Mouse (Mus musculus): ENCODE measurements around the gene Miip. TPM values are rescaled to one million over a fixed set of nuclear protein-coding genes. Genes with fewer than 3 reads are reported as not detected.

The Miip gene
- polyA plus RNA-seq (2015; fragmentation: Nextera tagmentation; extraction: Ambion mirVana) = 52.6 and 63.1 TPM in 2 replicates

GRCm38 (mm10) chr4:147868450-147869031 lies at the start of gene Miip, which contains the start of gene Fv1:
TSS of gene Miip (minus strand) at chr4:147868816.
TSS of gene Fv1 (plus strand) at chr4:147868979.
- peaks cover 13% of the 10 kb centered on the region; the same call in 1 of the 2 replicates for H3K36me3 ChIP-seq (ENCODE audit: control insufficient read depth, insufficient read depth)
- WGBS = under 1% methylated on average over 30 of the region's 30 CpGs
- H3K9me3 ChIP-seq (ENCODE audit: control insufficient read depth, low read length) = no peaks in the 10 kb centered on the region
- H3K4me2 ChIP-seq (ENCODE audit: low read length) = peak within 1 kb of the TSS; percentile 73
- H3K4me3 ChIP-seq (replicated peaks; ENCODE audit: low read length) = peak within 1 kb of the TSS; percentile 94
- ATAC-seq = peak; percentile 97
- H3K27me3 ChIP-seq (replicated peaks; ENCODE audit: control insufficient read depth, insufficient read depth, low read length) = no peaks in the 10 kb centered on the region
- peaks cover 23% of the 10 kb centered on the region for H3K4me1 ChIP-seq (replicated peaks; ENCODE audit: control insufficient read depth, insufficient read depth, low read length)
- peak within 1 kb of the TSS; percentile 88 for H3K9ac ChIP-seq (replicated peaks; ENCODE audit: low read depth, low read length)
- peak within 1 kb of the TSS; percentile 88 for H3K27ac ChIP-seq (ENCODE audit: low read length)

DNA sequence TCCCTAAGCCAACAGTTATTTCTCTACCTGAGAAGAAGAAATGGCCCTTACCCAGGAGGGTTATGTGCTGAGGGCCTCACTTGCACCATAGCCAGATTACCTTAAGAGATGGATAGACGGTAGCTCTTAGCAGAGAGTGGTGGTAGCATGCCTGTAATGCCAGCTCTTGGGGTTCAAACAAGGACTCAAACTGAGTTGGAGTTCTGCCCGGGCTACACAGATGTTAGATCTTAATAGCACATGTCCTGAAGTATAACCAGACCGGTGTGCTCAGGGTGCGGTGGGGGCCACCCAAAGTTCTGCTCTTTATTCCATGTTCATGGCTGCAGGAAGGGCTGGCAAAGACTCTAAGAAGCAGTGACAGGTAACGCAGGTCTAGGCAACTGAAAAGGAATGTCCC lies 40.9 kb upstream of the Miip start:
- Histone ChIP-seq H3K4me2 (ENCODE audit: low read length) (no peak overlapping the region), H3K27ac (ENCODE audit: low read length) (no peak overlapping the region), H3K4me3 (replicated peaks; ENCODE audit: low read length) (no peak overlapping the region), H3K9ac (replicated peaks; ENCODE audit: low read depth, low read length) (no peak overlapping the region), H3K9me3 (ENCODE audit: control insufficient read depth, low read length) (no peaks in the 10 kb centered on the region), H3K36me3 (ENCODE audit: control insufficient read depth, insufficient read depth) (no peaks in the 10 kb centered on the region), H3K4me1 (replicated peaks; ENCODE audit: control insufficient read depth, insufficient read depth, low read length) (peaks cover 3% of the 10 kb centered on the region; the same call in 1 of the 2 replicates), H3K27me3 (replicated peaks; ENCODE audit: control insufficient read depth, insufficient read depth, low read length) (no peaks in the 10 kb centered on the region)
- 92% methylated on average over 5 of the region's 5 CpGs for WGBS
- no peak for ATAC-seq

DNA sequence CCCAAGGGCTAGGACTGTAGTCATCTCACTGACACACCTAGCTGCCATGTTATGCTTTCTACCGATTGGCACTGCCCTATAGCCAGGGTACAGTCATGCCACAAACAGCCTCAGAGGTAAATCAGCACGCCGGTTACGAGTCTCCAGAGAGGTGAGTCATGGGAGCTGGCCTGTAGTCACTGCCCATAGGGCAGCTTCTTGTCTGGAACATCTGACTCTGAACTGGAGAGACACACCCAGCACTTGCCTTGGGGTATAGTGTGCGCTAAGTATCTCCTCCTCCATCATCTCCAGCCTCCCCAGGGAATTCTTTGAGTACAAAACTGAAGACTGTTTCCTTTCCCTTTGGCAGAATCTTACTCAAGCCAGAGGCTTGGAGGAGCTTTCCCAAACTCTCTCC lies 37.6 kb upstream of the Miip start:
- WGBS = 88% methylated on average over 5 of the region's 5 CpGs
- no peak overlapping the region for H3K4me3 ChIP-seq (replicated peaks; ENCODE audit: low read length)
- no peak overlapping the region for H3K9ac ChIP-seq (replicated peaks; ENCODE audit: low read depth, low read length)
- H3K4me2 ChIP-seq (ENCODE audit: low read length) = no peak overlapping the region
- no peak overlapping the region for H3K27ac ChIP-seq (ENCODE audit: low read length)
- H3K9me3 ChIP-seq (ENCODE audit: control insufficient read depth, low read length) = no peaks in the 10 kb centered on the region
- H3K36me3 ChIP-seq (ENCODE audit: control insufficient read depth, insufficient read depth) = no peaks in the 10 kb centered on the region
- H3K4me1 ChIP-seq (replicated peaks; ENCODE audit: control insufficient read depth, insufficient read depth, low read length) = peaks cover 10% of the 10 kb centered on the region
- H3K27me3 ChIP-seq (replicated peaks; ENCODE audit: control insufficient read depth, insufficient read depth, low read length) = no peaks in the 10 kb centered on the region
- no peak for ATAC-seq

GRCm38 (mm10) chr4:147905090-147905659 lies 36.6 kb upstream of the Miip start:
- Histone ChIP-seq H3K9ac (replicated peaks; ENCODE audit: low read depth, low read length) (peak overlapping the region; percentile 85), H3K36me3 (ENCODE audit: control insufficient read depth, insufficient read depth) (peaks cover 4% of the 10 kb centered on the region; the same call in 1 of the 2 replicates), H3K27me3 (replicated peaks; ENCODE audit: control insufficient read depth, insufficient read depth, low read length) (no peaks in the 10 kb centered on the region), H3K4me1 (replicated peaks; ENCODE audit: control insufficient read depth, insufficient read depth, low read length) (peaks cover 10% of the 10 kb centered on the region), H3K9me3 (ENCODE audit: control insufficient read depth, low read length) (no peaks in the 10 kb centered on the region), H3K4me3 (replicated peaks; ENCODE audit: low read length) (peak overlapping the region; percentile 86), H3K27ac (ENCODE audit: low read length) (peak overlapping the region; percentile 6; the same call in 1 of the 2 replicates), H3K4me2 (ENCODE audit: low read length) (peak overlapping the region; percentile 56)
- peak; percentile 23; the same call in 1 of the 2 replicates for ATAC-seq
- WGBS = 0% methylated on average over 8 of the region's 8 CpGs

DNA sequence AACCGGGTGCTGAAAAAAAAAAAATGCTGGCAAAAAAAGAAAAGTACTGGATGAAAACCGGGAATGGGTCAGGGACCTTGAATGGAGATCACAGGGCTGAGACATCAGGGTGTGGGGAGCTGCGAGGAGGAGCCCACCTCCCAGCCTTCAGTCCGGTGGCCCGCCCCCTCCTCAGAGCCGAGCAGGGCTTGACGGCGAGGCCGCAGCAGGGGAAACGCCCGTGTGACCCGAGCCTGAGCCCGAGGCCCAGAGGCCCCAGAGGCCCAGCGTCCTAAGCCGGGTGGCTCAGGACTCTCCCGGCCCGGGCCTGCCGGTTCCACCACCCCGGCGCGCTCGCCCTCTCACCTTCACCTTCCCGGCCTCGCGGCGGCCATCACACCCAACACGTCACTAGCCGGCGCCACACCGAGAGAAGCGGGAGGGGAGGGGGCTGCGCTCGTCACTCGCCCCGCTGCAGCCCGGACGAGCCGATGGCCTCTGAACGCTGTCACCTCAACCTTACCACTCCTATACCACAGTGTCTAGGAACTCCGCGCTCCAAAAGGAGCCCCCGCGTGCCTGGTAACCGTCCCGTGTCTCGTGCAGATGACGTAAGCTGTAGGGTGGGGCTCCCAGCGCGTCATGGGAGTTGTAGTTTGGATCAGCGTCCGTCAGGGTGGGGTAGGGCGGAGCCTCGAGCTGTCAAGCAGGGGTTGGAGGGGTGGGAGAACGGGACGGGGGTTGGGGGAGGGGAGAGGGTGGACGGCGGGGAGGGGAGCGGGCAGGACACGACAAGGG lies 35.9 kb upstream of the Miip start, which contains the start of gene Mfn2:
Gene Mfn2, minus strand, starts transcription at position 392 of the 777 bp plus-strand sequence.
- Histone ChIP-seq H3K4me3 (replicated peaks; ENCODE audit: low read length) (peak within 1 kb of the TSS; percentile 86), H3K9ac (replicated peaks; ENCODE audit: low read depth, low read length) (peak within 1 kb of the TSS; percentile 85), H3K4me2 (ENCODE audit: low read length) (peak within 1 kb of the TSS; percentile 63), H3K27ac (ENCODE audit: low read length) (peak within 1 kb of the TSS; percentile 82), H3K9me3 (ENCODE audit: control insufficient read depth, low read length) (no peaks in the 10 kb centered on the region), H3K36me3 (ENCODE audit: control insufficient read depth, insufficient read depth) (peaks cover 6% of the 10 kb centered on the region), H3K27me3 (replicated peaks; ENCODE audit: control insufficient read depth, insufficient read depth, low read length) (no peaks in the 10 kb centered on the region), H3K4me1 (replicated peaks; ENCODE audit: control insufficient read depth, insufficient read depth, low read length) (peaks cover 10% of the 10 kb centered on the region)
- ATAC-seq = peak; percentile 94
- WGBS = under 1% methylated on average over 59 of the region's 59 CpGs

GRCm38 (mm10) chr4:147903601-147904000 lies 35.0 kb upstream of the Miip start:
- peaks cover 10% of the 10 kb centered on the region for H3K4me1 ChIP-seq (replicated peaks; ENCODE audit: control insufficient read depth, insufficient read depth, low read length)
- 79% methylated on average over 3 of the region's 3 CpGs for WGBS
- no peaks in the 10 kb centered on the region for H3K27me3 ChIP-seq (replicated peaks; ENCODE audit: control insufficient read depth, insufficient read depth, low read length)

DNA sequence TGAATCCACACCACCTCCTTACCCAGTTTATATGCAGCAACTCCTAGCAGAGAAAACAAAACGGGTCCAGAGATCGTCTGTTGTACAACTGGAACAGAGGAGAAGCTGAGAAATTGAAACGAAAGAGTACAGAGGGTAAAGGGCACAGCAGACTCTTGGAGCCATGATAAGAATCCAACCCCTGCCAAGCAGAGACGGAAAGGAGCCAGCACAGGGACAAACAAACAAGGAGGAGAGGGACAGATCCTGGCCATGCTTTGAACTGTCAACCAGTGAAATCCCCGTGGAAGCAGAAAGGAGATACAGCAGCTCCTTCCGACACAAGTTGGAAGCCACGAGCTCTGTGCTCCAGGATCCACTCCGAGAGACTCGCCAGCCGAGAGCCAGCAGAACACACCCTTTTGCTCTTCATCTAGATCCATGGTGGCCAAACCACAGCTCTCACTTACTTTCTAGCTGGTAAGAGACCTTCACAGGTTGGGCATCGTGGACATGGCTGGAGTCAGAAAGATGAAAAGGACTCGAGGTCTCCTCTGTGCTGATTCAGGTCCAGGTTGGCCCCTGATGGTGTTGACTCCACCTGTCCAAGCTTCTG lies 34.4 kb upstream of the Miip start:
- H3K4me3 ChIP-seq (replicated peaks; ENCODE audit: low read length) = no peak overlapping the region
- no peak overlapping the region for H3K4me2 ChIP-seq (ENCODE audit: low read length)
- H3K9ac ChIP-seq (replicated peaks; ENCODE audit: low read depth, low read length) = no peak overlapping the region
- ATAC-seq = no peak
- H3K27ac ChIP-seq (ENCODE audit: low read length) = no peak overlapping the region
- H3K27me3 ChIP-seq (replicated peaks; ENCODE audit: control insufficient read depth, insufficient read depth, low read length) = no peaks in the 10 kb centered on the region
- peaks cover 9% of the 10 kb centered on the region for H3K36me3 ChIP-seq (ENCODE audit: control insufficient read depth, insufficient read depth)
- H3K4me1 ChIP-seq (replicated peaks; ENCODE audit: control insufficient read depth, insufficient read depth, low read length) = peaks cover 10% of the 10 kb centered on the region
- 91% methylated on average over 12 of the region's 12 CpGs for WGBS
- no peaks in the 10 kb centered on the region for H3K9me3 ChIP-seq (ENCODE audit: control insufficient read depth, low read length)

More at GRCm38 (mm10) chr4:147903601-147904000, 35.0 kb upstream of the Miip start:
- Histone ChIP-seq H3K36me3 (ENCODE audit: control insufficient read depth, insufficient read depth) (peaks cover 9% of the 10 kb centered on the region), H3K9ac (replicated peaks; ENCODE audit: low read depth, low read length) (peak overlapping the region; percentile 85; the same call in 1 of the 2 replicates), H3K4me2 (ENCODE audit: low read length) (peak overlapping the region; percentile 63), H3K4me3 (replicated peaks; ENCODE audit: low read length) (peak overlapping the region; percentile 86), H3K27ac (ENCODE audit: low read length) (no peak overlapping the region), H3K9me3 (ENCODE audit: control insufficient read depth, low read length) (no peaks in the 10 kb centered on the region)
- no peak for ATAC-seq

DNA sequence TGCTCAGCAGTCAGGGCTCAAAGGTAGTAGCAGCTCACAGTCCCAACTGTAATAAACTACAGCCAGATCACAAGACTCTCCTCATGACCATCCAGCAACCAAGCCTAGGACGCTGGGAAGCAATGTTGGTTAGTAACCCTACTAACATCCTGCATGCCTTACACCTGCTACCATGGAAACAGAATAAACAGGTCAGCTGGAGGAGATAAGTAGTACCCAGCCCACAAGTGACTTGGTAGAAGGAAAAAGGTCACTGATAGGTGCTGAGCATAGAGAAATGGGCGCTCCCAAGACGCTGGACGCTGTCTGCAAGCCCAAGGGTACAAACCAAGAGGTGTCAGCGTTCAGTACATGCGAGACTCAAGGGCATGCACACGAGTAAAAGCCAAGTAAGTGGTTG lies 31.8 kb upstream of the Miip start:
- no peak for ATAC-seq
- WGBS = 93% methylated on average over 7 of the region's 7 CpGs

DNA sequence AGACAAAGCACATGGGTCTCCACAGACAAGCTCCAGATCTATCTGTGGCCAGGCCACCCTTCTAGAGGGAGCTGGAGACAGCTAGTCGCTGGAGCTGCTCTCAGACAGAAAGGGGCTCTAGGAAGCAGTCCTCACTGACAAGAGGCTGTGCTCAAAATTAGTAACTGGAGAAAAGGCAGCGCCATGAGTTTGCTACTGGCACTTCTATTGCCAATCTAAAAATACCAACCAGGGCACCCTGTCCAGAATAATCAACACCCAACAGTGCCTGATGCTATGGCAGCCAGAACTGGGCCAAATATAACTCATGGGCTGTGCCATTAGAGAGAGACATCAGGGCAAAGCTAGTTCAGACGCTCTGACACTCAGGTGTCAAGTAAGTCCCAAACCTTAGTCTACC lies 28.7 kb upstream of the Miip start:
- no peak overlapping the region for H3K9ac ChIP-seq (replicated peaks; ENCODE audit: low read depth, low read length)
- 94% methylated on average over 3 of the region's 3 CpGs for WGBS
- H3K4me2 ChIP-seq (ENCODE audit: low read length) = no peak overlapping the region
- no peaks in the 10 kb centered on the region for H3K4me1 ChIP-seq (replicated peaks; ENCODE audit: control insufficient read depth, insufficient read depth, low read length)
- no peaks in the 10 kb centered on the region for H3K27me3 ChIP-seq (replicated peaks; ENCODE audit: control insufficient read depth, insufficient read depth, low read length)
- H3K9me3 ChIP-seq (ENCODE audit: control insufficient read depth, low read length) = no peaks in the 10 kb centered on the region
- no peak for ATAC-seq
- H3K27ac ChIP-seq (ENCODE audit: low read length) = no peak overlapping the region
- peaks cover 31% of the 10 kb centered on the region for H3K36me3 ChIP-seq (ENCODE audit: control insufficient read depth, insufficient read depth)
- H3K4me3 ChIP-seq (replicated peaks; ENCODE audit: low read length) = no peak overlapping the region

More for the DNA sequence above, 31.8 kb upstream of the Miip start:
- H3K4me2 ChIP-seq (ENCODE audit: low read length) = no peak overlapping the region
- H3K36me3 ChIP-seq (ENCODE audit: control insufficient read depth, insufficient read depth) = peaks cover 21% of the 10 kb centered on the region
- no peaks in the 10 kb centered on the region for H3K27me3 ChIP-seq (replicated peaks; ENCODE audit: control insufficient read depth, insufficient read depth, low read length)
- peaks cover 10% of the 10 kb centered on the region for H3K4me1 ChIP-seq (replicated peaks; ENCODE audit: control insufficient read depth, insufficient read depth, low read length)
- no peaks in the 10 kb centered on the region for H3K9me3 ChIP-seq (ENCODE audit: control insufficient read depth, low read length)
- no peak overlapping the region for H3K4me3 ChIP-seq (replicated peaks; ENCODE audit: low read length)
- no peak overlapping the region for H3K27ac ChIP-seq (ENCODE audit: low read length)
- no peak overlapping the region for H3K9ac ChIP-seq (replicated peaks; ENCODE audit: low read depth, low read length)

Data from forebrain, embryonic 16.5 days (tissue).